Mouse (Mus musculus) activated CD4-positive, CD25-positive, alpha-beta regulatory T cell, adult 4 months (primary cell): Measurements from ENCODE around the gene Crb1. TPM values are rescaled to one million over a fixed set of nuclear protein-coding genes. Genes with fewer than 3 reads are reported as not detected.

Experiments used
- ATAC-seq: one replicate; pipeline ENCODE4 v1.8.0; 2017
- polyA plus RNA-seq, 2 experiments: library from polyadenylated mRNA; unstranded; fragments of 100-300 nt; shearing (Covaris generic); gene quantifications; one replicate each; pipeline ENCODE4 v1.2.1; 2017

Crb1 gene
- polyA plus RNA-seq, 2 experiments from 2014 or later = not detected

DNA sequence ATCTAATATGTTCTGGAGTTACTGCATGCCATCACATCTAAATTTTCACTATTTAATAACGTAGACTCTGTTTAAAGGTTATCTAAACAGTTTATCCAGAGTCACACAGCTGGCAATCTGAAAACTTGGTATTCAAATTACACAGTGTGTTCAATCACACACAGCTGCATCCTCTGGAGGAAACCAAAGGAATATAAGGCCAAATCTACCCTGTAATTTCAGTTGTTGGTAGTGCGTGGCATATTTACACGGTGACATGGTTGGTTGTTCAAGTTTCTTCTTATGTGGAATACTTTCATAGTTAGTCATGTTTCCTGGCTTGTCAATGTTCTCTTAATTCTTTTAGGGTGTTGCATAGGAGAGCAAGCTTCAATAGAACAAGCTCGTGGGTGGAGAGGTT lies 166.4 kb downstream of the Crb1 start:
- ATAC-seq = no peak

DNA sequence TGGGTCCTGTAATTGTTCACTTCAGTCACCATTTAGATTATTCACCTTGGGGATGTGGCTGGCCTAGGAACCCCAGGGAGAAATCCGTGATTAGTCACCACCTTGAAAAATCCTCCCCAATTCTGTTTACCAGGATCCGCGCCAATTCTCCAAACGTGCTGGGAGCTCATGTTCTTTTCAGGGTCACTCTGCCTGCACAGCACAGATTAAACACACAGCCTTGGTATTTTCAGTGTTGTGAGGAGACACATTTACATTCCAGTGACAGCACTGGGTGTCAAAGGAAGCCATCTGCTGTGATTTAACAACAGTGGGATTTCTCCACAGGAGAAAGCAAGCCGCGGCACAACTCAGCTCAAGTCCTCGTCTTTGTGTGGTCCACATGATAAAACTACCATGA lies 167.1 kb downstream of the Crb1 start:
- no peak for ATAC-seq

DNA sequence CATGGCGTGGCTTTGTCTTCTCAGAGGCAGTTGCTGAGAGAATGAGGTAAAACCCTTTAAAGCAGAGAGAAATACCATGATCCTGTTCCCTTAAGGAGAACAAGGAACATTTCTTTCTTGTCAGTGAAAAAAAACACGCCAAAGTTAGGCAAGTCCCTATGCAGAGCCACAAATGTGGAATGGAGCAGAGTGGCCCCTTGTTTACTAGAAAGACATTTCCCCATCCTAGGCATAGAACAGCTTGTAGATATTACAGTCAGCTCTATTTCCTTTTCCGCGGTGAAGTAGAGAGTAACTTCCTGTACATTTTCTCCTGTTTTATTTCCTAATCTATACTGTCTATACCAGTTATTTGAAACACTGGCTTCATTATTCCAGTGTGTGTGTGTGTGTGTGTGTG lies 170.6 kb downstream of the Crb1 start:
- no peak for ATAC-seq

DNA sequence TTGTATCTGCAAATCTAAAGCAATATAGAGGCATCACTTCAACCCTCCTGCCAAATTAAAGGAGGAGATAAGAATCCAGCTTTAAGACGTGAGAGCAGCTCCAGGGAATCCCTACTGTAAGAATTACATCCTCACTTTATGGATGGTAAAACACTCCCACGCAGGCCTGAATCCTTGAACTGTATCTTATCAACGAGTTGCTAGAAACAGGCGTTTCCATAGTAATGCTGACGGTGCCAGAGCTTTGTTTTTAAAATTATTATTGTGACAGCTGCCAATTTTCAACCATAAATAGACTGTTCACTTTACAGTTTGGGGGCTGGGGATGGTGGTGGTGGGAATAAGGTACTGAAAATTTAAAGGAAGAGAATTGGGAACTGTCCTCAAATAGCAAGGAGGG lies 173.9 kb downstream of the Crb1 start:
- ATAC-seq = no peak

- ATAC-seq = no peak
Measured at GRCm38 (mm10) chr1:139194428-139195028, 182.4 kb downstream of the Crb1 start.

DNA sequence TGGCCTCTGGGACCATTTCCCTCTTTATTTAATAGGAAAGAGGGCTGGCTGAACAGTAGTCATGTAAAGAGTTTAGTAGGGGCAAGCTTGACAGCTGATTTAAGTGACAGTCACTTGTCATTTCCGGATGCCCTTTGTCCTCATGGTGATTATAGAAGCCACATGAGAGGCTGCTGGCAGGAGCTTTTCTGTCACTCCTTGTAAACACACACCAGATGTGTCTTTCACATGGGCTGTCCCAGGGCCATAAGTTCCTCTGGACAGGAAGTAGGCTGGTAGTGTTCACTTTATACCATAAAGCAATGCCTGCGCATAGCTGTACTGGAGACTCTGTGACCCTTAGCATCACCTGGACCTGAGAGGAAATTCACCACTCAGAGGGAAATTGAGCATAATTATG lies 182.9 kb downstream of the Crb1 start:
- no peak for ATAC-seq

- ATAC-seq = no peak
Measured at GRCm38 (mm10) chr1:139192635-139193034, 184.3 kb downstream of the Crb1 start.

DNA sequence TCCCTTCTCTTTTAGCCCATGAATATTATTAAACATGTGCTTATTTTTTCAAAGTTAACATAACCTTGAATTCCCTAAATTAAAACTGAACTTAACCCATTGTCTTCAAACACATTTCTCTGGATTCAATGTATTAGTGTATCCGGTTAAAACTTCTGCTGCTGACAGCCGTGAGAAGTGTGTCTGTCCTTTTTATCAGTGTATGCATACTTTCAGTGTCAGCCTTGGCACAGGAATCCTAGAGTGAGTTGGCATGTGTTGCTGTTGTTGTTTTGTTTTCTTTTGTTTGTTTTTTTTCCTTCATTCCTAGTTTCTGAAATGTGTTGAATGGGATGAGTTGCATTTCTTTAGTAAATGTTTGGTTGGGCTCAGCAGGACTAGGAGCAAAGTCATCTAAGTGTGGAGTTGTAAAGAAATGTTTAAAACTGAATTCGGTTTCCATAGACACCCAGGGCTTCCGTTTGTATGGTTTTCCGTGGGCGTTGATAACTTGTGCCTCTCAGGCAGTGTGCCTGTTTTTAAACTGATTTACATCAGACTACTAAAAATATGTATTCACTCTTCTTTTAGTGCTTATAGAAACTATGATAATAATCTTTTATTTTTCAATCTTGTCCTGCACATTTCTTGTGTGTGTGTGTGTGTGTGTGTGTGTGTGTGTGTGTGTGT lies 196.3 kb downstream of the Crb1 start:
- peak; percentile 55 for ATAC-seq

GRCm38 (mm10) chr1:139179707-139180106 lies 197.2 kb downstream of the Crb1 start:
- ATAC-seq = peak; percentile 21

DNA sequence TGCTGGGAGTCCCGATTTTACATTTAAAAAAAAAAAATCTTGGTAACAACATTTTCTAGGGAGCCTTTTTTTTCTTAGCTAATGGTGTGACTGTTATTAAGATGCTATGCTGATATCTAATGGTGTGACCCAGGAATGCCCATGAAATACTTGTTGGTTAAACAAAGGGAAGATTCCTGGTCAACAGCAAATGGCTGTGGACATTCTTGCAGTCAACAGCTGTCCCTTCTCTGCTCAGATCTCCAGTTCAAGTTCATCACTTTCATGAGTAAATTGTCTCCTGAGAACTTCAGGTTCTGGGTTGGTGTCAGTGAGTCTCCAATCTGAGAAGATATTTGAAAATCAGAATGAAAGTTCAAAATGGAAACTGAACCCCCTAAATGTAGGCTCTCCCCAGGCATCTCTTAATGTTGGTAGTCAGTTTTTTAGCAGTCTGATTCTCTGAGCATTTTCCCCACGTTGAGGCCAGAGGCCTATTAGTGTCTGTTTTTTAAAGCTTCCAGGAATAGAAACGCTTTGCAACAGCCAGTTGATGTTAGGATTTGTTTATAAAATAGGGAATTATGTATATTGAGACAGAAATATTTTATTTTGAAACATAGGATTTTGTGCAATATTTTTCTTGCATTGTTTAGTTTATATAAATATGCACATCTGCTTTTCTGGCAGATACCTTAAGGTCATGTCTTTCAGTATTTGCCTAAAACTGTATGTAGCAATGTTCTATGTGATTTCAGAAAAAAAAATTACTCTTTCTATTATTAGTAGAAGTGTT lies 202.7 kb downstream of the Crb1 start:
- ATAC-seq = no peak

DNA sequence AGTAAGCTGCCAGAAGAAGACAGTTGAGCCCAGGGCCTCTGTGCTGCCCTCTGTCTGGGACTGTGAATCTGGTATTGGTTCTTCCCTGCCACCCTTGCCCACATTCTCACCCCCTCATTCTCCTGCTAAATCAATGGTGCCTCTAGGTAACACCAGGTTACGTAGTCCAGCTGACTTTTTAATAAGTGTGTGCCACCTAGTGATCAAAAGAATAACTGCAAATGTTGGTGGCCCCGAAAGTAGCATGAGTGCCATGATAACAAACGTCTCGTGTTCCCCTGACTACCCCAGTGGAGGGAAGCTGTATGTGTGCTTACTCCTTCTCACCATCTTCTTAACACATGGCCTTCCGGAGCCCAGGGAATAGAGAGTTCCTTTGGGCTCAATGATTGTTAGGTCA lies 214.1 kb downstream of the Crb1 start:
- ATAC-seq = peak; percentile 37

DNA sequence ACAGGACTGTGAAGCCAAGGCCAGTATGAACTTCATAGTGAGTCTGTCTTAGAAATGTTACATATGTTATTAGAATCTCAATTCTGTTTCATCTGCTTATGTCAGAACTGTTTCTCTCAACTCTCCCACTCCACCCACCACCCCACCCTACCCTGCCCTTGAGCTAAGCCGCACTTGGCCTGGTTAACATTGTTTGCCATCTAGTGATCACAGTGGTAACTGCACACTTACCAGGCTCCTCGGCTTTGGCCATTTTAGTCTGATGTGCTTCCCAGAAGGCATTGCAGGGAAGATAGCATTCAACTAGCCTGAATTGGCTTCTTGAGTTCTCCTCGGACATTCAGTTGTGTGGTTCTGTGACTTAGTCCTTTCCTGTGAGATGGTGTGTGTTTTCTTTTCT lies 215.3 kb downstream of the Crb1 start:
- no peak for ATAC-seq

GRCm38 (mm10) chr1:139156397-139156796 lies 220.5 kb downstream of the Crb1 start:
- ATAC-seq = peak; percentile 49

DNA sequence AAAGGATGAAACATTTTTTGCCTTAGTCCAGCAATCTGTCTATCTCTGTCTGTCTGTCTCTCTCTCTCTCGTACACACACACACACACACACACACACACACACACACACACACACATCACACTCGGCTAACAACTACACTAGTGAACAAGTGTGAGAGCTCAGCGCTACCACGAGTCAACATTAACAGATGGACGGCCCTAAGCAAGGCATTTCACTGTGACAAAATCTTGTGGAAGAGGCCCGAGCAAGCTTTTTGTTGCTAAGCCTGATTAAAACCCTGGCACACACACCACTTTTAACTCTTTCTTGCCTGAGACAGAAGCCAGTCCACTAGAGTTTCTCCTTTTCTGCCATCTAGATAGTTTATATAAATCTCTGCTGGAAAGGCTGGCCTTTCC lies 223.4 kb downstream of the Crb1 start:
- ATAC-seq = no peak

DNA sequence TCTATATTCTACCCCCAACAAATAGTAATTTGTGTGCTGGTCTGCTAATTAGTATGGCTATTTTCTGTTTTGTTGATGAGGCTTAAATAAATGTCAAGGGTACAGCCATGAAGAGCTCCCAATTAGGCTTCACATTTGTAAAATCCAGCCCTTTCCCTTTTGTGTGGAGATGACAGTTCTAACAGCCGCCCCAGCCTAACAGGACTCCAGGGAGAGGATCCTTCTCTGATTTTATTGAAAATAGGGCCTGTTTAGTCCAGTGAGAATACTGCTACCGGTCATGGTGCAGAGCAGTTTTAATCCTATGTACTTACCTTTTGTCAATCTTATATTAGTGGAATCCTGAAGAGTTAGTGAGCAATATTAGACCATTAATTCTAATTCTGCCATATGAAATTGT lies 223.9 kb downstream of the Crb1 start:
- ATAC-seq = no peak

Other genes starting within 250 kb of the Crb1 start
- gene Zbtb41, start 45.2 kb upstream of the Crb1 start, polyA plus RNA-seq = 1 to 10 TPM; 6.1 to 7.0 TPM
- gene Aspm, start 77.7 kb upstream of the Crb1 start, polyA plus RNA-seq = 1 to 10 TPM; 2.9 to 4.2 TPM
- gene F13b, start 124.6 kb upstream of the Crb1 start, polyA plus RNA-seq = not detected
- gene Cfhr1, start 183.2 kb upstream of the Crb1 start, polyA plus RNA-seq = not detected